Comparison of ENCODE assay signal across 22 mouse cellular contexts in genomic region chr9:56913991-56914390, GRCm38 (mm10). TPM values are rescaled to one million over a fixed set of nuclear protein-coding genes. Genes with fewer than 3 reads are reported as not detected.
DNase-seq lines count a peak whose midpoint lies in the region; ATAC-seq and TF ChIP-seq lines count a peak whose summit lies in the region.
"Had no signal": no experiment of that assay in that cellular context is flagged by ENCODE, and none has a peak within 500 bp of the region (broad histone marks: within the 10 kb centered on the region; RNA-seq: fewer than 3 reads in every experiment).

No protein-coding gene starts in this region.

- TF ChIP-seq CTCF in heart, postnatal 0 days (IDR thresholded peaks at IDR 0.05; ENCODE audit: low read depth) = no peak
- no peak for TF ChIP-seq CTCF in embryonic fibroblast, embryonic 13.5 days (IDR thresholded peaks at IDR 0.05; ENCODE audit: borderline replicate concordance, insufficient read depth, low read length)

- peak; percentile 19; the same call in 1 of the 2 replicates for TF ChIP-seq POLR2A in embryonic fibroblast, embryonic 13.5 days (IDR thresholded peaks at IDR 0.05; ENCODE audit: low read depth, low read length)

- no peak overlapping the region for H3K4me3 ChIP-seq in heart, postnatal 0 days (ENCODE audit: low read depth, low read length)
- H3K4me3 ChIP-seq in heart, embryonic 11.5 days (ENCODE audit: low read depth, low read length) = no peak overlapping the region
- H3K4me3 ChIP-seq in embryonic fibroblast, embryonic 13.5 days (ENCODE audit: insufficient read depth, low read length) = no peak overlapping the region
- H3K4me3 ChIP-seq: hindbrain, embryonic 10.5 days; midbrain, embryonic 13.5 days; neural tube, embryonic 15.5 days had no signal

- H3K27me3 ChIP-seq in heart, postnatal 0 days (ENCODE audit: control insufficient read depth, insufficient read depth, low read length) = no peaks in the 10 kb centered on the region
- no peaks in the 10 kb centered on the region for H3K27me3 ChIP-seq in heart, embryonic 11.5 days (ENCODE audit: control insufficient read depth, insufficient read depth, low read length)
- H3K27me3 ChIP-seq: midbrain, embryonic 13.5 days; neural tube, embryonic 15.5 days had no signal

- 79% methylated on average over 9 of the region's 9 CpGs for WGBS in heart, postnatal 0 days
- WGBS in heart, embryonic 11.5 days (ENCODE audit: insufficient replicate concordance) = 79% methylated on average over 9 of the region's 9 CpGs

- H3K4me1 ChIP-seq in heart, postnatal 0 days (ENCODE audit: control insufficient read depth, insufficient read depth) = no peaks in the 10 kb centered on the region
- no peaks in the 10 kb centered on the region for H3K4me1 ChIP-seq in heart, embryonic 11.5 days (ENCODE audit: control insufficient read depth, insufficient read depth, low read length)
- peaks cover 11% of the 10 kb centered on the region; the same call in 1 of the 2 replicates for H3K4me1 ChIP-seq in embryonic fibroblast, embryonic 13.5 days (ENCODE audit: control insufficient read depth, insufficient read depth, low read length)
- H3K4me1 ChIP-seq: hindbrain, embryonic 10.5 days; midbrain, embryonic 13.5 days; neural tube, embryonic 15.5 days had no signal

- H3K9me3 ChIP-seq in heart, postnatal 0 days (replicated peaks; ENCODE audit: control insufficient read depth, low read length) = no peaks in the 10 kb centered on the region
- no peaks in the 10 kb centered on the region for H3K9me3 ChIP-seq in heart, embryonic 11.5 days (replicated peaks; ENCODE audit: control insufficient read depth, low read length)
- H3K9me3 ChIP-seq: G1E; hindbrain, embryonic 10.5 days; midbrain, embryonic 13.5 days; neural tube, embryonic 15.5 days had no signal

- no peak for TF ChIP-seq EP300 in heart, postnatal 0 days (IDR thresholded peaks at IDR 0.05; ENCODE audit: low read depth)

- H3K27ac ChIP-seq in heart, postnatal 0 days (ENCODE audit: low read depth) = no peak overlapping the region
- H3K27ac ChIP-seq in heart, embryonic 11.5 days (ENCODE audit: low read depth, low read length) = no peak overlapping the region
- peak overlapping the region; percentile 83 for H3K27ac ChIP-seq in embryonic fibroblast, embryonic 13.5 days (ENCODE audit: insufficient read depth, low read length)
- H3K27ac ChIP-seq: hindbrain, embryonic 10.5 days; hindbrain, postnatal 0 days; kidney, postnatal 0 days; midbrain, embryonic 13.5 days; neural tube, embryonic 15.5 days had no signal

- peaks cover 34% of the 10 kb centered on the region for H3K36me3 ChIP-seq in heart, postnatal 0 days (replicated peaks; ENCODE audit: control insufficient read depth, insufficient read depth, low read length)
- H3K36me3 ChIP-seq in heart, embryonic 11.5 days (ENCODE audit: control insufficient read depth, insufficient read depth, low read length) = peaks cover 28% of the 10 kb centered on the region
- H3K36me3 ChIP-seq: neural tube, embryonic 15.5 days had no signal

- 0 out of 2 replicates have a peak, but pooled peaks have one; percentile 22 for ATAC-seq in heart, postnatal 0 days (ENCODE audit: insufficient read depth, low read depth)
- ATAC-seq in heart, embryonic 11.5 days (replicated peaks; ENCODE audit: insufficient number of reproducible peaks, low FRiP score, low TSS enrichment) = no peak
- ATAC-seq: midbrain, embryonic 13.5 days had no signal

- no peak overlapping the region for H3K4me2 ChIP-seq in heart, postnatal 0 days (ENCODE audit: low read depth, low read length)
- no peak overlapping the region for H3K4me2 ChIP-seq in heart, embryonic 11.5 days
- H3K4me2 ChIP-seq: midbrain, embryonic 13.5 days; neural tube, embryonic 15.5 days had no signal

- DNase-seq in heart, postnatal 0 days (ENCODE audit: low spot score) = no peak
- DNase-seq in urinary bladder, postnatal 25 days (ENCODE audit: low spot score) = peak; percentile 52
- DNase-seq in urinary bladder, postnatal 10 days (ENCODE audit: low spot score) = no peak
- DNase-seq in cerebellum, adult 11-12 months = no peak
- DNase-seq in neural tube, embryonic 10.5 days (ENCODE audit: extremely low spot score, low spot score) = no peak
- DNase-seq: cerebellum, adult 2 months; kidney, adult 18-20 months; layer of hippocampus, postnatal 36 days; liver; lung, postnatal 10 days had no signal

- H3K9ac ChIP-seq in heart, postnatal 0 days (replicated peaks; ENCODE audit: low read depth, low read length) = no peak overlapping the region
- H3K9ac ChIP-seq in heart, embryonic 11.5 days (ENCODE audit: low read depth, low read length) = no peak overlapping the region
- H3K9ac ChIP-seq: midbrain, embryonic 13.5 days; neural tube, embryonic 15.5 days had no signal

RNA-seq across cellular contexts. Expression of gene Snx33, which starts 14.2 kb away (rescaled TPM):
- total RNA-seq in heart, postnatal 0 days (2014; rRNA removed; ENCODE audit: low replicate concordance) = 11.4 and 13.5 TPM in 2 replicates
- 4.4 and 5.2 TPM in 2 replicates for polyA plus RNA-seq in heart, postnatal 0 days (2015; fragmentation: Nextera tagmentation; extraction: Ambion mirVana)
- polyA plus RNA-seq in heart, embryonic 11.5 days (2014; fragmentation: Nextera tagmentation; extraction: Ambion mirVana) = 4.5 and 5.2 TPM in 2 replicates
- 18.1 and 20.7 TPM in 2 replicates for polyA plus RNA-seq in embryonic fibroblast, embryonic 13.5 days (2011; ENCODE audit: insufficient read length, low read depth, missing spikeins)

RNA-seq across cellular contexts. Expression of gene Imp3, which starts 23.3 kb away (rescaled TPM):
- total RNA-seq in heart, postnatal 0 days (2014; rRNA removed; ENCODE audit: low replicate concordance) = 178 and 179 TPM in 2 replicates
- 58.1 and 63.1 TPM in 2 replicates for polyA plus RNA-seq in heart, postnatal 0 days (2015; fragmentation: Nextera tagmentation; extraction: Ambion mirVana)
- 65.6 and 66.0 TPM in 2 replicates for polyA plus RNA-seq in heart, embryonic 11.5 days (2014; fragmentation: Nextera tagmentation; extraction: Ambion mirVana)
- polyA plus RNA-seq in embryonic fibroblast, embryonic 13.5 days (2011; ENCODE audit: insufficient read length, low read depth, missing spikeins) = 92.7 and 107 TPM in 2 replicates

RNA-seq across cellular contexts. Expression of gene Snupn, which starts 36.7 kb away (rescaled TPM):
- 2.8 and 9.6 TPM in 2 replicates for total RNA-seq in heart, postnatal 0 days (2014; rRNA removed; ENCODE audit: low replicate concordance)
- polyA plus RNA-seq in heart, postnatal 0 days (2015; fragmentation: Nextera tagmentation; extraction: Ambion mirVana) = 14.9 and 15.8 TPM in 2 replicates
- polyA plus RNA-seq in heart, embryonic 11.5 days (2014; fragmentation: Nextera tagmentation; extraction: Ambion mirVana) = 19.0 and 21.6 TPM in 2 replicates
- polyA plus RNA-seq in embryonic fibroblast, embryonic 13.5 days (2011; ENCODE audit: insufficient read length, low read depth, missing spikeins) = 14.1 and 14.5 TPM in 2 replicates

RNA-seq across cellular contexts. Expression of gene Cspg4, which starts 49.2 kb away (rescaled TPM):
- total RNA-seq in heart, postnatal 0 days (2014; rRNA removed; ENCODE audit: low replicate concordance) = 62.4 and 93.5 TPM in 2 replicates
- 14.4 and 17.4 TPM in 2 replicates for polyA plus RNA-seq in heart, postnatal 0 days (2015; fragmentation: Nextera tagmentation; extraction: Ambion mirVana)
- polyA plus RNA-seq in heart, embryonic 11.5 days (2014; fragmentation: Nextera tagmentation; extraction: Ambion mirVana) = 18.6 and 22.0 TPM in 2 replicates
- polyA plus RNA-seq in embryonic fibroblast, embryonic 13.5 days (2011; ENCODE audit: insufficient read length, low read depth, missing spikeins) = 48.4 and 76.1 TPM in 2 replicates
- total RNA-seq: granulocyte monocyte progenitor cell, adult 5-6 weeks; megakaryocyte, adult 5-6 weeks had no signal
- polyA plus RNA-seq: G1E had no signal

RNA-seq across cellular contexts. Expression of gene Odf3l1, which starts 49.5 kb away (rescaled TPM):
- not detected in 2 replicates for total RNA-seq in heart, postnatal 0 days (2014; rRNA removed; ENCODE audit: low replicate concordance)
- polyA plus RNA-seq in heart, postnatal 0 days (2015; fragmentation: Nextera tagmentation; extraction: Ambion mirVana) = 0.12 and 0.36 TPM in 2 replicates
- polyA plus RNA-seq in heart, embryonic 11.5 days (2014; fragmentation: Nextera tagmentation; extraction: Ambion mirVana) = 0.82 and 0.87 TPM in 2 replicates
- not detected in 2 replicates for polyA plus RNA-seq in embryonic fibroblast, embryonic 13.5 days (2011; ENCODE audit: insufficient read length, low read depth, missing spikeins)
- total RNA-seq: G1E; granulocyte monocyte progenitor cell, adult 5-6 weeks; layer of hippocampus, postnatal 36 days; left cerebral cortex, postnatal 14 days; megakaryocyte, adult 5-6 weeks had no signal
- polyA plus RNA-seq: G1E; liver, embryonic 16.5 days; midbrain, embryonic 13.5 days had no signal
